Mouse (Mus musculus) megakaryocyte, embryonic 14.5 days (primary cell): ENCODE results near the gene Chl1.

Experiments
- FLI1 ChIP-seq: IDR thresholded peaks from 2 replicates; pipeline ENCODE4 v1.6.1; 2012; ENCODE audit warnings: low read length, inconsistent platforms, mixed read lengths
- GATA1 ChIP-seq: IDR thresholded peaks from 3 replicates; pipeline ENCODE4 v1.6.1; 2012; ENCODE audit warnings: mixed read lengths, low read length, inconsistent platforms, borderline replicate concordance

- TF ChIP-seq GATA1 (no peak), FLI1 (no peak)
Measured at GRCm38 (mm10) chr6:103511972-103512565, 1.7 kb downstream of the Chl1 start.
